Mouse (Mus musculus) neural tube, embryonic 13.5 days (tissue): Measurements from ENCODE around the gene Hhipl1. TPM values are rescaled to one million over a fixed set of nuclear protein-coding genes. Genes with fewer than 3 reads are reported as not detected.

Source experiments
- ATAC-seq: fragments of 200-750 bp; cut with Nextera tagmentation; 2 replicates; pipeline ENCODE4 v1.8.0; 2017; ENCODE audit warnings: low read depth, mild to moderate bottlenecking, moderate TSS enrichment, moderate library complexity
- H3K27ac ChIP-seq: fragments of 300-500 bp; sonication (generic); replicated peaks from 2 replicates; pipeline ENCODE4 v1.5.1; 2015; ENCODE audit warnings: moderate library complexity, mild to moderate bottlenecking, inconsistent platforms
- H3K27me3 ChIP-seq: fragments of 300-500 bp; sonication (generic); 2 replicates; pipeline ENCODE4 v1.6.1; 2015; ENCODE audit warnings: mild to moderate bottlenecking, inconsistent platforms
- H3K36me3 ChIP-seq: fragments of 300-500 bp; sonication (generic); 2 replicates; pipeline ENCODE4 v1.6.1; 2015; ENCODE audit warnings: mild to moderate bottlenecking, inconsistent platforms
- H3K4me1 ChIP-seq: fragments of 300-500 bp; sonication (generic); replicated peaks from 2 replicates; pipeline ENCODE4 v1.6.1; 2015; ENCODE audit warnings: inconsistent platforms
- H3K4me2 ChIP-seq: fragments of 300-500 bp; sonication (generic); 2 replicates; pipeline ENCODE4 v1.6.1; 2015; ENCODE audit warnings: inconsistent platforms, mild to moderate bottlenecking, moderate library complexity
- H3K4me3 ChIP-seq: fragments of 300-500 bp; sonication (generic); 2 replicates; pipeline ENCODE4 v1.5.1; 2015; ENCODE audit warnings: mild to moderate bottlenecking, inconsistent platforms
- H3K9ac ChIP-seq: fragments of 300-500 bp; sonication (generic); 2 replicates; pipeline ENCODE4 v1.6.1; 2015; ENCODE audit warnings: moderate library complexity, mild to moderate bottlenecking, inconsistent platforms
- H3K9me3 ChIP-seq: fragments of 300-500 bp; sonication (generic); 2 replicates; pipeline ENCODE4 v1.6.1; 2016; ENCODE audit warnings: inconsistent platforms
- WGBS: fragments of 180-500 bp; shearing (Covaris S2); methylation state at CpG from one replicate; pipeline ENCODE4 v1.1.7; 2015; 5-methylcytosine and 5-hydroxymethylcytosine counted together
- polyA plus RNA-seq: library from polyadenylated mRNA; unstranded; fragments of >200 nt; fragmentation: Nextera tagmentation; extraction: Ambion mirVana; gene quantifications from 2 replicates; pipeline ENCODE4 v1.2.1, GENCODE M21; 2015

Hhipl1 gene
- polyA plus RNA-seq, 1 experiment from 2014 or later = 1.6 TPM

GRCm38 (mm10) chr12:108305172-108305571 lies 898 bp upstream of the Hhipl1 start:
- Histone ChIP-seq H3K9ac (no peak overlapping the region), H3K4me2 (no peak overlapping the region), H3K4me1 (peaks cover 13% of the 10 kb centered on the region), H3K36me3 (no peaks in the 10 kb centered on the region), H3K9me3 (no peaks in the 10 kb centered on the region), H3K27me3 (peaks cover 10% of the 10 kb centered on the region; the same call in 1 of the 2 replicates), H3K27ac (no peak overlapping the region), H3K4me3 (no peak overlapping the region)
- no peak for ATAC-seq
- WGBS = 80% methylated on average over 8 of the region's 8 CpGs

- Histone ChIP-seq H3K9ac (no peak overlapping the region), H3K27me3 (peaks cover 10% of the 10 kb centered on the region; the same call in 1 of the 2 replicates), H3K4me2 (no peak overlapping the region), H3K36me3 (no peaks in the 10 kb centered on the region), H3K9me3 (no peaks in the 10 kb centered on the region), H3K4me1 (peaks cover 17% of the 10 kb centered on the region), H3K27ac (no peak overlapping the region), H3K4me3 (no peak overlapping the region)
- no peak for ATAC-seq
- WGBS = 23% methylated on average over 14 of the region's 14 CpGs
Measured at GRCm38 (mm10) chr12:108307553-108307952, 1.5 kb downstream of the Hhipl1 start.

DNA sequence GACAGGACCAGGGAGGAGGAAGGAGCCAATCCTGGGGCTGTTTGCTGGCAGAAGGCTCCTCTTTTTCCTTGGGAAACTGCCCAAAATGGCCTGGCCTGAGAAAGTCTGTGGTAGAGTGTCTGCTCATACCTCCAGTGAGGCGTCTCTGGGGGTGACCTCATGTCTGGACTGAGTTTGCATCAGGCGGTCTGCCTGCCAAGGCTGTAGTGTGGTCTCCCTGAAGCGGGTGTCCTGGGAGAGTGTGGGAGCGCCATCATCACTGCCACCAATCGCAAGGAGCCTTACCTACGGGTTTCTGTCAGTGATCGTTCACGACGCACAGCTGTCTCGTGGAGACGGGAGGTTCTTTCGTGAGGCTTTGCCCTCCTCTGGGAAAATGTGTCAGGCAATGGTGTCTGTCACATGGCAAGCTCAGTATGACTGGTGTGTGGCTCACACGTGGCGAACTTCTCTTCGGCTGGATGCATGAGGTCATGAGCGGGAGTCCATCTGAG lies 2.3 kb downstream of the Hhipl1 start:
- H3K9ac ChIP-seq = no peak overlapping the region
- H3K27ac ChIP-seq = no peak overlapping the region
- H3K4me1 ChIP-seq = peaks cover 21% of the 10 kb centered on the region
- no peaks in the 10 kb centered on the region for H3K36me3 ChIP-seq
- no peak for ATAC-seq
- no peak overlapping the region for H3K4me2 ChIP-seq
- H3K9me3 ChIP-seq = no peaks in the 10 kb centered on the region
- 89% methylated on average over 16 of the region's 16 CpGs for WGBS
- peaks cover 10% of the 10 kb centered on the region; the same call in 1 of the 2 replicates for H3K27me3 ChIP-seq
- no peak overlapping the region for H3K4me3 ChIP-seq

GRCm38 (mm10) chr12:108309116-108309794 lies 3.2 kb downstream of the Hhipl1 start:
- WGBS = 62% methylated on average over 7 of the region's 8 CpGs

DNA sequence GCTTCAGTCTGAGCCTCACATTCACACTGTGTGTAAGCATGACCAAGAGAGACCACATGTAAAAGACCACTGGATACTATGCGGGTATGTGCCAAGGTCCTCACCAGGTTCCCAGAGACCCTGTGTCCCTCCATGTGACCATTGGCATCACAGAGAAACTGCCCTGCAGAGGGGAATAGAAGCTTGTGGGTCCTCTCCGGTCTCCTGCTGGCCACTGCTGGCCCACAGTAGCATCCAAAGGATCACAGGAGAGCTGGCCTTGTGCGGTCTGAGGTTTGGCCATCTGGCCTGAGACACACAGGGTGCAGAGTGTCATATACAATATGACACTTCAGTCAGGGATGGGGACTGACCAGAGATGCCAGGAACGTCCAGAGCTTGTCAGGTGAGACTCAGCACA lies 4.0 kb downstream of the Hhipl1 start:
- Histone ChIP-seq H3K9me3 (no peaks in the 10 kb centered on the region), H3K4me1 (peaks cover 21% of the 10 kb centered on the region), H3K27me3 (peaks cover 8% of the 10 kb centered on the region; the same call in 1 of the 2 replicates), H3K9ac (no peak overlapping the region), H3K4me3 (no peak overlapping the region), H3K36me3 (no peaks in the 10 kb centered on the region), H3K27ac (no peak overlapping the region), H3K4me2 (no peak overlapping the region)
- ATAC-seq = no peak
- WGBS = 88% methylated on average over 4 of the region's 4 CpGs

More at GRCm38 (mm10) chr12:108309116-108309794, 3.2 kb downstream of the Hhipl1 start:
- no peak overlapping the region for H3K4me2 ChIP-seq
- H3K27me3 ChIP-seq = peaks cover 10% of the 10 kb centered on the region; the same call in 1 of the 2 replicates
- H3K9ac ChIP-seq = no peak overlapping the region
- H3K4me3 ChIP-seq = no peak overlapping the region
- H3K4me1 ChIP-seq = peaks cover 21% of the 10 kb centered on the region
- no peak overlapping the region for H3K27ac ChIP-seq
- no peaks in the 10 kb centered on the region for H3K36me3 ChIP-seq
- no peak for ATAC-seq
- H3K9me3 ChIP-seq = no peaks in the 10 kb centered on the region

GRCm38 (mm10) chr12:108310456-108311027 lies 4.5 kb downstream of the Hhipl1 start:
- H3K9me3 ChIP-seq = no peaks in the 10 kb centered on the region
- H3K27me3 ChIP-seq = peaks cover 3% of the 10 kb centered on the region; the same call in 1 of the 2 replicates
- H3K27ac ChIP-seq = no peak overlapping the region
- ATAC-seq = no peak
- H3K4me2 ChIP-seq = no peak overlapping the region
- no peak overlapping the region for H3K4me3 ChIP-seq
- WGBS = 77% methylated on average over 7 of the region's 7 CpGs
- H3K4me1 ChIP-seq = peaks cover 21% of the 10 kb centered on the region
- no peaks in the 10 kb centered on the region for H3K36me3 ChIP-seq
- no peak overlapping the region for H3K9ac ChIP-seq

GRCm38 (mm10) chr12:108311741-108312290 lies 5.7 kb downstream of the Hhipl1 start:
- H3K27ac ChIP-seq = no peak overlapping the region
- H3K4me3 ChIP-seq = no peak overlapping the region
- peaks cover 12% of the 10 kb centered on the region for H3K27me3 ChIP-seq
- no peaks in the 10 kb centered on the region for H3K36me3 ChIP-seq
- no peak overlapping the region for H3K4me2 ChIP-seq
- ATAC-seq = no peak
- 92% methylated on average over 27 of the region's 27 CpGs for WGBS
- H3K9ac ChIP-seq = no peak overlapping the region
- H3K9me3 ChIP-seq = no peaks in the 10 kb centered on the region
- H3K4me1 ChIP-seq = peaks cover 15% of the 10 kb centered on the region

- no peaks in the 10 kb centered on the region for H3K36me3 ChIP-seq
- H3K9ac ChIP-seq = no peak overlapping the region
- no peak overlapping the region for H3K4me2 ChIP-seq
- no peaks in the 10 kb centered on the region for H3K9me3 ChIP-seq
- H3K27ac ChIP-seq = no peak overlapping the region
- 30% methylated on average over 6 of the region's 6 CpGs for WGBS
- H3K4me1 ChIP-seq = peaks cover 20% of the 10 kb centered on the region
- peaks cover 17% of the 10 kb centered on the region for H3K27me3 ChIP-seq
- H3K4me3 ChIP-seq = no peak overlapping the region
- ATAC-seq = no peak
Measured at GRCm38 (mm10) chr12:108312432-108312851, 6.4 kb downstream of the Hhipl1 start.

- Histone ChIP-seq H3K9ac (no peak overlapping the region), H3K36me3 (no peaks in the 10 kb centered on the region), H3K4me1 (peaks cover 26% of the 10 kb centered on the region), H3K27me3 (peaks cover 26% of the 10 kb centered on the region), H3K4me2 (no peak overlapping the region), H3K9me3 (no peaks in the 10 kb centered on the region), H3K27ac (no peak overlapping the region), H3K4me3 (no peak overlapping the region)
- WGBS = 78% methylated on average over 1 of the region's 1 CpGs
- ATAC-seq = no peak
Measured at GRCm38 (mm10) chr12:108313244-108313772, 7.2 kb downstream of the Hhipl1 start.

- Histone ChIP-seq H3K4me2 (no peak overlapping the region), H3K9ac (no peak overlapping the region), H3K27me3 (peaks cover 48% of the 10 kb centered on the region), H3K4me1 (peaks cover 44% of the 10 kb centered on the region), H3K27ac (no peak overlapping the region), H3K4me3 (no peak overlapping the region), H3K36me3 (no peaks in the 10 kb centered on the region), H3K9me3 (no peaks in the 10 kb centered on the region)
- no peak for ATAC-seq
- 50% methylated on average over 10 of the region's 10 CpGs for WGBS
Measured at GRCm38 (mm10) chr12:108315818-108316217, 9.7 kb downstream of the Hhipl1 start.

DNA sequence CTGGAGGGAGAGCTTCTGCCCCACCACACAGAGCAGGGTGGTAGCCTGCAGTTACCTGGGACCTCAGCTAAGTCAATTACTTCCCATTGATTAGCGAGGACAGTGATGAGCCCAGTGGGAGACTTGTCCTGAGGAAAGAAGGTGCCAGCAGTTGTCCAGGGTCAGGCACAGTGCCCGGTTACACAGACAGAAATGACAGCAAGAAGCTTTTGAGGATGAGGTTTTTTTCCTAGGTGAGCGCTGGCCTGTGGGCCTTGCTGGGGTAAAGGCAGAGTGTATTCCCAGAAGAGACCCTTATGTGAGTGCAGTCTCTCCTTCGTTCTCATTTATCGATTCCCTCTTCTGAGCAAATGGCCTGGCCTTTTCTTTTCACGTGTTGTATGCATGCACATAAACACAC lies 10.6 kb downstream of the Hhipl1 start:
- Histone ChIP-seq H3K9me3 (no peaks in the 10 kb centered on the region), H3K4me3 (no peak overlapping the region), H3K27me3 (peaks cover 48% of the 10 kb centered on the region), H3K36me3 (no peaks in the 10 kb centered on the region), H3K4me2 (no peak overlapping the region), H3K4me1 (peaks cover 52% of the 10 kb centered on the region), H3K27ac (no peak overlapping the region), H3K9ac (0 out of 2 replicates have a peak overlapping the region, but pooled peaks have one; percentile 47)
- no peak for ATAC-seq
- WGBS = 37% methylated on average over 6 of the region's 6 CpGs

DNA sequence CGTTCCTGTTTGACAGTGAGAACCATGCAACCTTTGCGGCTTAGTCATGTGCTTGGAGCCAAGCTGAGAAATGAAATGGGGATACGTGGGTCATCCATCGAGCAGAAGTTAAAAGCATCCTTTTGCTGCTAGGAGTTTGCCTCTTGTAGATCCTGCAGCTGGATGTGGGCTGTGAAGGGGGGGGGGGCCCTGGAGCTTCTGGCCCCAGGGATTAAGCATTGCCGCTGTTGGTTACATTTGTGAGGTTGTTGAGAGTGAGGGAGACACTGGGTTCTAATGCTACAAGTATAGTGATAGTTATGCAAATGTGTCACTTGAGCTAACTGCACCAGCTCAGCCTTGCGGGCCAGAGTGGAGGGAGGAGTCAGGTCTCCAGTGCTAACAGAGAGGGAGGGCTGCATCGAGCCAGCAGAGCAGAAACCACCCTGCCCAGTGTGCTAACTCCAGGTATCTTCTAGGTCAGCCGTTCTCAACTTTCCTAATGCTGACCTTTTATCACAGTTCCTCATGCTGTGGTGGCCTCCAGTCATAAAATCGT lies 11.2 kb downstream of the Hhipl1 start:
- WGBS = 4% methylated on average over 9 of the region's 9 CpGs
- Histone ChIP-seq H3K4me1 (peaks cover 54% of the 10 kb centered on the region), H3K9me3 (no peaks in the 10 kb centered on the region), H3K36me3 (no peaks in the 10 kb centered on the region), H3K4me2 (no peak overlapping the region), H3K9ac (0 out of 2 replicates have a peak overlapping the region, but pooled peaks have one; percentile 47), H3K4me3 (no peak overlapping the region), H3K27ac (no peak overlapping the region), H3K27me3 (peaks cover 48% of the 10 kb centered on the region)
- no peak for ATAC-seq
